Mouse (Mus musculus) ovary, postnatal 36 days (tissue): ENCODE data around the gene Pgghg.
"Not testable (repeated sequence)": the region's sequence is repeated elsewhere in the genome, so short reads cannot be mapped to it uniquely, and the experiment has no call there.

ENCODE experiments used
- DNase-seq: peaks from one replicate; pipeline ENCODE4 v3.0.0; 2022; ENCODE audit warnings: low spot score, mixed read lengths

Gene Pgghg

DNA sequence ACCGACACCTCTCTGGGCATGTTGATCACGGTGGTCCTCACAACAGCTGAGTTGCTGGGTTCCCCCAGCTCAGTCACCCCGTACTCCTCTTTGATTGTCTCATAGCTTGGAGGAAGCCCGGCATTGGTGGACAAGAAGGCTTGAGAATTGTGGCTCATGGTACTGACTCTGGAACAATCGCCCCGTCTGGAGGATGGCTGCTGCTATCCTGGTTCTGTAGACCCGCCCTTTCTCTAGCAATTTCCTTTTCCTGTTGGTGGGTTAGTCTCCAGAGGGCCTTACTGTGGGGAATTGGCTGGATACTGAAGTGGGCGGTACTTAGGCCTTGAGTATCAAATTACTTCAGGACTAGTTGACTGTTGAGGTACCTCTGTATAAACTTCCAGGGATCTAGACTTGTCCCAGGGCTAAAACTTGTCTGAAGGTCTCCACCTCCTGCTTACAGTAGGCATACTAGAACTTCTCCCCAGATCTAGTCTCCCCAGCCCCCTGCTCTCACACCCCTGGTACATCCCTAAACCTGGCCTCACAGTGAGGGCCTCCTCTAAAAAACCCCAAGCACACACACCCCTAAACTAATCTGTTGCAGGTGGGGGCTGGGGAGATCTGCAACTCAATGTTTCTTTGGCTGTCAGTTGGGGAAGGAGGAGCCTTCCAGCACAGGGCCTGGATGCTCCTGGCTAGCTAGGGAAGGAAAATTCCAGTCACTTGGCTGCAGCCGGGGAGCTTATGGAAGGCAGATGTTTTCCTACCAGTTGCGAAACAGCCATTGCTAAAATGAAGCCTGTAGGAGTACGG, 14.8 kb downstream of the Pgghg start, which contains the start of the genes Gm45717 and Ifitm2:
TSS of gene Gm45717 (minus strand) at position 180 of the 798 bp plus-strand sequence.
TSS of gene Ifitm2 (minus strand) at position 230 of the 798 bp plus-strand sequence.
- peak; percentile 65 for DNase-seq

DNA sequence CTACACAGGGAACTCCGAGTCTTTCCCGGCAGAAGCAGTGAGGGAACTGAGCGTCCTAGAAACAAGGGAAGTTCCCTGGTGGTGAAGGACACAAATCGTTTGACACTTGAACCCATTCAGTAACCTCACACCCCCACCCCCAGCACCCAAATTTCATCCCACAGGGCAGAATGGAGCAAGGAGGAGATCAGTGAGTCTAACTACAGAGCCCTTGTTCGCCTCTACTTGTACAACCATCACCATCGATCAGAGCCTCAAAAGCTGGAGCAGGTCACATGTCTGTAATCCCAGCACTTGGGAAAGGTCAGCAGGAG, 15.3 kb downstream of the Pgghg start:
- DNase-seq = no peak

DNA sequence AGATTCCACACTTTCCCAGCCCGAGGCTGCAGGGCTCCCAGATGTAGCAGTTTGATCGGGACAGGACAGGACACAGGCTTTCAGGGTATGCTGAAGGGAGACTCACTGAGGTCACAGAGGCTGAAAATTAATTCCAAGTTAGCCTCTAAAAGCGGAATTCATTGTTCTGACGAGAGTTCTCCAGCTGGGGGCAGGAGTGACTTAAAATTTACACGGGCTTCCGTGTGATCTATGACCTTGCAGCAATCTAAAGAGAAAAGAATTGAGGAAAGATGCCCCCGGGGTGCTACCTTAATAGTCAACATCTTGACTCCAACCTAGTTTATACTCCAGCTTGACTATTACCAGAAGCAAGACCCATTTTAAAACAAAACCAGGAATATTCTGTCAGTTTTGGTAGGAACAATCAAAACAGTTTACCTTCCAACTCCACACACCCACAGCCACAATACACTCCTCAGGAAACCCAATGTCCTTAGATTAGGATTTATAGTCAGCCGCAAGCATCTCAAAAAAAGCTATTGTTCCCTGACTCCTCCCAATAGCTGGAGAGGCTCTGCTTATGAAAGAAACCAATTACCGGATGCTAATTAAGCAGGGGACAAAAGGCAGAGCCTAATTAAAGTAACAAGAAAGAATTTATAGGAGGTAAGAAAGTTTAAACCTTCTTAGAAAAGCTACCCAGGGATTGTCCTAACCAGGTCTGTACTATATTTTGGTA, 18.1 kb downstream of the Pgghg start:
- peak; percentile 51 for DNase-seq

DNA sequence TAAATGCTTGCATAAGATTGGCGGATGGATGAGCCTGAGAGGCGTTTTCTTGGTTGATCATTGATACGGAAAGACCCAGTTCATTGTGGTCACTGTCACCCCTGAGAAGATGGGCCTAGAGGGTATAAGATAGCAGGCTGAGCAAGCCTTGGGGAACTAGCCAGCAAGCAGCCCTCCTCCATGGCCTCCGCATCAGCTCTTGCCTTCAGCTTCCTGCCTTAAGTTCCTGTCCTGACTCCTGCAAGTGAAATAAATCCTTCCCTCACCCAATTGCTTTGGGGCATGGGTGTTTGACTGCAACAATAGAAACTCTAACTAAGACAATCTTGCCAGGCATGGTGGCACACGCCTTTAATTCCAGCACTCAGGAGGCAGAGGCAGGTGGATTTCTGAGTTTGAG, 18.8 kb downstream of the Pgghg start:
- DNase-seq = no peak

DNA sequence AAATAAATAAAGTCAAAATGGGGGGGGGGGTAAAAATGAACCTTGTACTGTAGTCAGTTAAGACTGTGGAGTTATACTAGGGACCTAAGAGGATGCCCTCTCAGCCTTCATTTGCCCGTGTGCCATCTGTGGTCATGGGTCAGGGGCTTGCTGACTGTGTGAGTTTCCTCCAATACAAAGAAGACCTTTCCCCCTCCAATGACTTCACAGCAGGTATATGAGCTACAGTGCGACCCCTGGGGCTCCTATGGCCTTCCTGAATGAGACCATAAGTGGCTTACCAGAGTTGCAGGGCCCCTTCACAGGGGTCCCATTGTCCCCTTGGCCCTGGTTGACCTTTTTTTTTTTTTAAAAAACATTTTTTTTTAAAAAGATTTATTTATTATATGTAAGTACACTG, 20.2 kb downstream of the Pgghg start:
- DNase-seq = no peak

DNA sequence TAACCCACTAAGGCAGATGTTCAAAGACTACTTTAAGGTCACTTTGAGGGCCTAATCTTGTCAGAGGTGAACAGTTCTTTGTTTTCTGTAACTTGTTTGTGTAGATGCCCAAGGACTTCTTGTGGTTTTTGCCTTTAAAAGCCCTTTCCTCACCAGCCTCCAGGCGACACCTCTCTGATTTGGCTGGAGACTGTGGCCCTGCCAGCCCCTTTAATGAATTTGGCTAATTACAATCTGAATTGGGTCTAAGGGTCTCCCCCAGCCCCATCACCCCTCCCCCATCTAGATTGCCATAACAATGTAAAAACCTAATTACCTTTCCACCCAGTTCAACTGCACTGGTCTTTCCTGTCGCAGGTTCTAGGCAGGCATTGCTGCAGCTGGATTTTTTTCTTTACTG, 21.5 kb downstream of the Pgghg start:
- DNase-seq = no peak

DNA sequence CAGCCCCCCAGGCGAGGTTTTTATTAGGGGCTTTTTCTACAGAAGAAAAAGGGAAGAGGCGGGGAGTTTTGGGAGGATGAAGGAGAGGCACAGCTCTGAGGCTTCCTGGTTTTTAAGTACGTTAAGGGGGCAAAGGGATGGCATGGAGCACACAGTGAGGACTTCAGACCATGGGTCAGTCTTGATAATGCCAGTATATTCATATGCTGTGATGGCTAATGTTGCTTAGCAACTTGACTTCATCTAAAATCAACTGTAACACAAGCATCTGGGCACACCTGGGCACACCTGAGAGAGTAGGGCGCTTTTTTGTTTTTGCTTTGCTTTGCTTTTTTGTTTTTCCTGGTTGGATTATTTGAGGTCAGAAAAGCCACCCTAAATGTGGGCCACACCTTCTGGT, 25.7 kb downstream of the Pgghg start, which contains the start of gene Ifitm1:
TSS of gene Ifitm1 (plus strand) at position 301 of the 400 bp plus-strand sequence.
- no peak for DNase-seq

DNA sequence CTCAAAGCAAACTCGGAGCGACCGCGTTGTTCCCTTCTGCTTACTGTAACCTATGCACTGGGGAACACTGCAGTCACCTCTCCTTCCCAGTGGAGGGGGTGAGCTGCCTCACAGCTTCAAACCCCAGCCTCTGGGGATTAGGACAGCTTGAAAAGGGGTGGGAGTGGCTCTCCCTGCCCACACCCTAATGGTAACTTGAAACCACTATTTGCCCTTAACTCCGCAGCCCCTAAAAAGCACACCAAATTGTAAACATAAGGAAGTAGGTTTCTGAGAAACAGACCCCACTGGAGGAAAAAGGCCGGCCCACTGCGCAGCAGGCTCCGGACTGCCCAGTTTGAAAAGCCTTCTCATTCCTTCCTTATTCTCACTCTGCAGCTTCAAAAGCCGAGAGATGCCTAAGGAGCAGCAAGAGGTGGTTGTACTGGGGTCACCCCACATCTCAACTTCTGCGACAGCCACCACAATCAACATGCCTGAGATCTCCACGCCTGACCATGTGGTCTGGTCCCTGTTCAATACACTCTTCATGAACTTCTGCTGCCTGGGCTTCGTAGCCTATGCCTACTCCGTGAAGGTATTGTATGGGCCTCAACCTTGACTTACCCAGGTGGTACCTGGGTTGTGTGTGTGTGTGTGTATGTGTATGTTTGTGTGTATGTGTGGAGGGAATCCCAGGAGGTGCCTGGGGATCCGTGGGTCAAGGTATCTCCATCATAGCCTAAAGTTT, 26.8 kb downstream of the Pgghg start:
- DNase-seq = peak; percentile 19

DNA sequence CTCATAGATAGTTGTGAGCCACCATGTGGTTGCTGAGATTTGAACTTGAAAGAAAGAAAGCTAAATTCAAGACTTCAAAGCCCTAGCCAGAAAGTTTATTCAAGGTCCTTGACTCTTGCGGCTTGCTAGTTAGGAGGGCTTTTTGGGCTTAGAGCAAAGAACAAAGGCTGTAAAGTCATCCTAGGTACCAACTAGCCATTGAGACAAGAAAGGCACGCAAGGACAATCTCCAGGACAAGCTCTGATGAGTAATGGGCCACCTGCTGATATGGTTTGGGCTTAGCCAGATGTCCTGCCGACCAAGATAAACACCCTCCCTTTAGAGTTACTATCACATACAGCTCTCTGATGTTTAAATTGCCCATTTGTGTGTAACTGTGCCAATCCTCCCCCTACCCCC, 27.5 kb downstream of the Pgghg start:
- not testable (repeated sequence) for DNase-seq

DNA sequence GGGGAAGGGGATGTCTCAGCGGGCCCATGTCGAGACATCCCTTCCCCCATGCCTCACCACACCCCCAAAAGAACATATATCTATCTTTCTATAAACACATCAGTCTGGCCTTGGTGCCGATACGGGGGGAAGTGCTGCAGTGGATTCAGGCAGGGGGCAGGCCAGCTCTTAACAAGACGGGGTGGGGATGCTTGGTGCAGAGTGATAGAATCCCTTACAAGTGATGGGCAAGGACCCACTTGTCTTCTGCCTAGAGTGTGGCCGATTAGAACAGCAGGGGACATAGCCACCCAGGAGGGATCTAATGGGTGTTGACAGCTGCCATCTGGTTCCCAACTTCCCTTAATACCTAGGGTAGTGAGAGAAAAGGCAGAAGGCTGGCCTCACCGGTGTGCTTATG, 29.7 kb downstream of the Pgghg start:
- no peak for DNase-seq

DNA sequence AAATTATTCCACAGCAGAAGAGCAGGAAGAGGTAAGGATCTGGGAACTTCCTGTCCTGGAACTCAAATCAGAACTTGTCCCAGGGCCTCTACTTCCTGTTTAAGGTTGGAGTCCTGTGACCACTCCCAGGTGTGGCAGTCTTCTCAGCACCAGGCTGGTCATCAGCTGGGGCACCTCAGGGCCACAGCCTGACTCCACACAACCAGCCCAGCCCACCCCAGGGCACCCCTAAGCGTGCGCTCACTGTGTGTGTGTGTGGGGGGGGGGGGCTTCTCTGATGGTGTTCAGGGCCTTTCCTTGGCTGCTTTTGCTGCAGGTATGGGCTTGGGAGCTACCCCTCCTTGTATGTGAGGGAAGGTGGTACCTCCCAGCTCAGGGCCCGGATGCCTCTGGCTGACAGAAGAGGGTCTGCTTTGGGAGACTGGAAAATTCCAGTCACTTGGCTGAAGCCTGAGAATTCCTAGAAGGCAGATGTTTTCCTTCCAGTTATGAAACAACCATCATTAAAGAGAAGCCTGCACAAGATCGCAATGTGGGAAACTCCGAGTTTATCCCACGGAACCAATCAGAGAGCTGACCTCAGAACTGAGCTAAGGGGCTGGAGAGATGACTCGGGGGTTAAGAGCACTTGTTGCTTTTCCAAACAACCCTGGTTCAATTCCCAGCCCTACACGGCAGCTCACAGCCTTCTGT, 30.4 kb downstream of the Pgghg start:
- DNase-seq = no peak

DNA sequence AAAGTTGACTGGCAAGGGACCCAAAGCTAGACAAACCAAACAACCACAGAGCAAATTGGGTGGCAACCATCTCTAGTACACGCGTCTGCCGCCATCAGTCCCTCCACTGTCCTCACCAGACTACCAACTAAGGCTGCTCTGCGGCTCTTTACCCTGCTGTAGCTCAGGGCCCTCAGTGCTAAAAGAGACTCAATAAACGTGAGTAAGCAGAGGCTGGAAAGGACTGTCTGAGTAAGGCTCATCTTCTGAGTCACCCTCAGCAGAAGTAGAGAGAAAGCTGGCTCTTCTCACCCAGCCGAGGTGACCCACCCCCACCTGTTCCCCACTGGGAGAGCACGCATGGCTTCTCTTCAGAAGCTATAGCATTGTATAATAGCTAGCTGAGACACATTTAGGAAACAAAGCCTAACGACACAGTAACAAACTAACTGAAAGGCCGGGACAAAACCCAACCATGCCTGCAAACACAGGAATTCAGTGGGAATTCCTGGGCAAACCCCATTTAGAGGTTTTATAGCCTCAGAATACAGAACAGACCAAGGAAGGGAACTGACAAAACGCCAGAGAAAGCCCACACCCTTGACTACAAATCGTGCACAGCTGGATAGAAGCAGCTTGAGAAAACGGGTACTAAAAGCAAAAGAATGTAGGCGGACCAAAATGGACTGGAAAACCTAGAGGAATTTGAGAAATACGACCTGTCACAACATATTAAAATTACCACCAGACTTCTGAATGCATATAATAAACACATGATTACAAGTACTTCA, 32.4 kb downstream of the Pgghg start:
- no peak for DNase-seq

DNA sequence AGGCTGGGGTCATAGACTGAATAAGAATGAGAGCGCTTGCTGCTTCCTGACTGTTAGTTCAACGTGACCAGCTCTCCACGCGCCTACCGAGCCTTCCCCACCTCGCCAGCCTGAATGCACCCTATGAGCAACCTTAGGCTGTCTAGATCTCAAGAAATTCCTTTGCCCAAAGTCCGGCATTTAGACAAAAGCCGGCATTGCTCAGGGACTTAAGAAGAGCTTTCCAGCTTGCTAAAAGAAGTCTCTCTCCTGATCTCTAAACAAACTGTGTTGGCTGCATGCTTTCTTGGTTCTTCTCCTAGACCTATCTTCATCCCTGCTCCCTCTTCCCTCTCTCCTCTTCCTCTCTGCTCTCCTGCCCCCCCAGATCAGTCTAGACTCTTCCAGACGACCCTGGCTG, 33.7 kb downstream of the Pgghg start:
- no peak for DNase-seq

DNA sequence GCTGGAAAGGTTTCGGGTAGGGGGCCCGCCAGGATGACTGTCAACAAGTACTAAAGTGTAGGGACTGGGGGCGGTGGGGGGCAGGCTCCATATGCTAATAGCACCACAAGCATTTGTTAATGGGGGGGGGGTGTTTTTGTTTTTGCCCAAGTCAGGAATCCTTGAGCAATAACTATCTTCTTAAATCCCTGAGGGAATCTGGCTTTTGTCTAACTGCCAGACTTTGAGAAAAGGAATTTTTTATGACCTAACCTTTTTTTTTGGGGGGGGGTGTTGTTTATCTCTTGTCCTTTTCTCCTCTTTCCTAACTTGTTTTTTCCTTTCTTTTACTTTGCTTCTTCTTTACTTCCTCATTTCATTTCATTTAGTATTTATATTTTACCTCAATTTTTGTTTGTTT, 34.3 kb downstream of the Pgghg start:
- DNase-seq = no peak

DNA sequence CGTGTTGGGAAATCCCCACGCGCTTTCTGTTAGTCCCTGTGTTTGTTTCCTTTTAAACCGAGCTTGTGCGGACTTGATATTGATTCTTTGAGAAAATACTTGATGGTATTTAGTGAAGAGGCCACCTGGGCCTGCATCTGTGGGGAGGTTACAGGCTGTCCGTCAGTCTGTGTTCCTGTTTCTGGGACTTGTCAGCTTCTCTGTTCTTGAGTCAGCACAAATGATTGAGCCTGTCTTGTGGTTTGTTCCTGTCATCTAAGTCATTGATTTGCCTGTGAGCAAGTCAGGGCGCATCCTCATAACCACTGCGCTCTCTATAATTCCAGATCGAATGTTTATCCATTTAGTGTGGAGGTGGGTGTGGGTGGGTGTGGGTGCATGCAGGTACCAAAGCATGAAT, 35.5 kb downstream of the Pgghg start:
- not testable (repeated sequence) for DNase-seq

DNA sequence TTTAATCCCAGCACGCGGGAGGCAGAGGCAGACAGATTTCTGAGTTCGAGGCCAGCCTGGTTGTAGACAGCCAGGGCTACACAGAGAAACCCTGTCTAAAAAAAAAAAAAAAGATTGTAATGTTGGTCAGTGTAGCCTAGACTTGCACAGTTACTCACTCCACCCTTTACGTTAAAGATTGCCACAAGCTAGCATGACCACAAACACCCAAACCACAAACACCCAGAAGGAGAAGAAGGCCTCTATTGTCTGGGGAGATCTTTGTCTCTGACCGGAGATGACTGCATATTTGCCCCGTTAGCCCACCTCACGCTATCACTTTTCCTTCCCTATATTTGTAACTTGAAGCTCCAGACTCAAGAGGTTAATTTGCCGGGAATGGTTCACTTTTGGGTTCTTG, 40.5 kb downstream of the Pgghg start:
- DNase-seq = no peak

DNA sequence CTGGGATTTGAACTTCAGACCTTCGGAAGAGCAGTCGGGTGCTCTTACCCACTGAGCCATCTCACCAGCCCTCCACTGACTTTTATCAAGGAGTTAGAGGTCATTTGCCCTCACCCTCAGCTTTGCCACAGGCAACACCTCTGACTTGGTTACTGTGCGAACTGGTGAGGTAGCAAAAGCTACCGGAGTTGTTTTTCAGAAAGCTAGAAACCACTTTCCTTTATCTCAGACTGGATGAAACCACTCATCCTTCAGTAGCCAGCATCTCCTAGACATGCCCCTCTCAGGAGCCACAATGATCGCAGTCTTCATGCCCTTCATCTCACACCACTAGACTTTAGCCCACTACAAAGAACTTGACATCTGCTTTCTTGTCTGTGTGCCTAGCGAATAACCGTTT, 41.8 kb downstream of the Pgghg start:
- DNase-seq = no peak

DNA sequence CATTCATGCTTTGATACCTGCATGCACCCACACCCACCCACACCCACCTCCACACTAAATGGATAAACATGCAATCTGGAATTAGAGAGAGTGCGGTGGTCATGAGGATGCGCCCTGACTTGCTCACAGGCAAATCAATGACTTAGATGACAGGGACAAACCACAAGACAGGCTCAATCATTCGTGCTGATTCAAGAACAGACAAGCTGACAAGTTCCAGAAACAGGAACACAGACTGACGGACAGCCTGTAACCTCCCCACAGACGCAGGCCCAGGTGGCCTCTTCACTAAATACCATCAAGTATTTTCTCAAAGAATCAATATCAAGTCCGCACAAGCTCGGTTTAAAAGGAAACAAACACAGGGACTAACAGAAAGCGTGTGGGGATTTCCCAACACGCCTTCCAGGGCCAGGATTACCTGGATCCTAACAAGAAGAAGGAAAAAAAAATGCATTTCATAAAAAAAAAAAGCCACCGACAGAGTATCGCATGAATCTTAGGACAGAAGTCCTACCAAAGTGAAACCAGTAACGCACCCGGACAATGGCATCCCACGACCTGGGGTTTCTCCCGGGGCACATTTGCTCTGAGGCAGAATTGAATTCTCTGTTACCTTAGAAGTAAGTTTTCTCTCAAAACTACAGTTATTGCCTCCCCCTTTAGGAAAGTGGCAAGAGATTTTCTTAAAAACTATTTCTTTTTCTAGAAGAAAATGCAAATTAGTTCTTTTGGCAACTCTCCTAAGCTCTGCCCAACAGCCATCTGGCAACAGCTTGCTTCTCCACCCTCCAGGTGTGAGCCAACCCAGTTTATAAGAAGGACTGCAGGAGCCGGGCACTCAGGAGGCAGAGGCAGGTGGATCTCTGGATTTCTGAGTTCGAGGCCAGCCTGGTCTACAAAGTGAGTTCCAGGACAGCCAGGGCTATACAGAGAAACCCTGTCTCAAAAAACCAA, 46.3 kb downstream of the Pgghg start:
- DNase-seq = no peak

DNA sequence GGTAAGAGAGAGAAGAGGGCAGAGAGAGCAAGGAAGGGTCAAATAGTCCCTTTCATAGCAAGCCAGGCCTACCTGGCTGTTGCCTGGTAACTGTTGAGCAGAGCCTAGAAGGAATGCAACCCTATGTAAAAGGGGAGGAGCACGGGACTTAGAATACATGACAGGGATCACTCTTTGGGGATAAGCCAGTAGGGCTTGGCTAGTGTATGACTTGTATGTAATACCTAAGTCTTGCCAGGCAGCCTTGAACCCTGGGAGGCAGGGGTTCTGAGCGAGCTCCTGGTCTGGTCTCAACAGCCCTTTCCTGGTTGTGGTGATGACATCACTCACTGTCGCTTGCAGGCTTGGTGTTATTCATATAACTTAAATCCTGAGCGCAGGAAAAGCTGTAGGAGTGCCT, 47.8 kb downstream of the Pgghg start:
- no peak for DNase-seq

DNA sequence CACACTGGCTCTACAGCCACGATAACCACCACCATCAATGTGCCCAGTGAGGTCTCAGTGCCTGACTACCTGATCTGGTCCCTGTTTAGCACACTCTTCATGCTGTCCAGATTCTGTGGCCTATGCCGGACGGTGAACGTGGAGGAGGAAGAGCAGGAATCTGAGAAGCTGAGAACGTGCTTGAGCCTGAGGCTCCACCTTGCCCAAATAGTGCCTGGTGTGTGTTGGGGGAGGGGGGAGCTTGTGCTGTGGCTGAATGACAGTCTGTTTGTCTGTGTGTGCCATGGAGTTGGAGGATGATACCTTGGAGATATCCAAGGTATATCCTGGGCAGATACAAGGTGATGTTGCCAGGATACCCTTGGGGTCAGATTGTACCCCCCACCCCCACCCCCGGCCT, 49.0 kb downstream of the Pgghg start:
- no peak for DNase-seq
